Mouse (Mus musculus) heart, postnatal 0 days (tissue): ENCODE data around the gene 1700016K19Rik. TPM values are rescaled to one million over a fixed set of nuclear protein-coding genes. Genes with fewer than 3 reads are reported as not detected.

Experiments used
- ATAC-seq: fragments of 200-750 bp; cut with Nextera tagmentation; 2 replicates; pipeline ENCODE4 v1.8.0; 2017; ENCODE audit warnings: low read depth, moderate number of reproducible peaks, moderate library complexity; ENCODE audit not compliant: insufficient read depth
- DNase-seq: peaks from one replicate; pipeline ENCODE4 v3.0.0-alpha.2; 2016; ENCODE audit warnings: low spot score
- H3K27ac ChIP-seq: fragments of 300-500 bp; sonication (generic); 2 replicates; pipeline ENCODE4 v1.5.1; 2014; ENCODE audit warnings: low read depth, mild to moderate bottlenecking
- H3K27me3 ChIP-seq: fragments of 300-500 bp; sonication (generic); 2 replicates; pipeline ENCODE4 v1.6.1; 2014; ENCODE audit warnings: low read length, mixed read lengths; ENCODE audit not compliant: control insufficient read depth, insufficient read depth
- H3K36me3 ChIP-seq: fragments of 300-500 bp; sonication (generic); replicated peaks from 2 replicates; pipeline ENCODE4 v1.6.1; 2014; ENCODE audit warnings: low read length, mixed read lengths; ENCODE audit not compliant: control insufficient read depth, insufficient read depth
- H3K4me1 ChIP-seq: fragments of 300-500 bp; sonication (generic); 2 replicates; pipeline ENCODE4 v1.6.1; 2014; ENCODE audit warnings: antibody characterized with exemption; ENCODE audit not compliant: control insufficient read depth, insufficient read depth
- H3K4me2 ChIP-seq: fragments of 300-500 bp; sonication (generic); 2 replicates; pipeline ENCODE4 v1.6.1; 2014; ENCODE audit warnings: low read depth, mild to moderate bottlenecking, low read length, moderate library complexity
- H3K4me3 ChIP-seq: fragments of 300-500 bp; sonication (generic); 2 replicates; pipeline ENCODE4 v1.5.1; 2014; ENCODE audit warnings: low read depth, low read length
- H3K9ac ChIP-seq: fragments of 300-500 bp; sonication (generic); replicated peaks from 2 replicates; pipeline ENCODE4 v1.6.1; 2014; ENCODE audit warnings: low read depth, low read length, mixed read lengths
- H3K9me3 ChIP-seq: fragments of 300-500 bp; sonication (generic); replicated peaks from 2 replicates; pipeline ENCODE4 v1.6.1; 2016; ENCODE audit warnings: low read length; ENCODE audit not compliant: control insufficient read depth
- CTCF ChIP-seq: IDR thresholded peaks from 2 replicates; pipeline ENCODE4 v1.5.1; 2016; ENCODE audit warnings: antibody characterized with exemption, control low read depth, low read depth
- EP300 ChIP-seq: IDR thresholded peaks from 2 replicates; pipeline ENCODE4 v1.6.1; 2016; ENCODE audit warnings: antibody characterized with exemption, low read depth
- WGBS: fragments of 180-500 bp; shearing (Covaris S2); extraction: QIAGEN DNeasy Blood & Tissue Kit; methylation state at CpG from one replicate; pipeline ENCODE4 v1.1.7; 2014; 5-methylcytosine and 5-hydroxymethylcytosine counted together
- polyA plus RNA-seq: library from polyadenylated mRNA; unstranded; fragments of >200 nt; fragmentation: Nextera tagmentation; extraction: Ambion mirVana; gene quantifications from 2 replicates; pipeline ENCODE4 v1.2.1, GENCODE M21; 2015
- total RNA-seq: library from RNA; depleted of rRNA; stranded (reverse); fragments of >200 nt; gene quantifications from 2 replicates; pipeline ENCODE4 v1.2.3, GENCODE M21; 2014; ENCODE audit warnings: low replicate concordance

The 1700016K19Rik gene
- total and polyA plus RNA-seq, 2 experiments from 2014 or later: not detected

DNA sequence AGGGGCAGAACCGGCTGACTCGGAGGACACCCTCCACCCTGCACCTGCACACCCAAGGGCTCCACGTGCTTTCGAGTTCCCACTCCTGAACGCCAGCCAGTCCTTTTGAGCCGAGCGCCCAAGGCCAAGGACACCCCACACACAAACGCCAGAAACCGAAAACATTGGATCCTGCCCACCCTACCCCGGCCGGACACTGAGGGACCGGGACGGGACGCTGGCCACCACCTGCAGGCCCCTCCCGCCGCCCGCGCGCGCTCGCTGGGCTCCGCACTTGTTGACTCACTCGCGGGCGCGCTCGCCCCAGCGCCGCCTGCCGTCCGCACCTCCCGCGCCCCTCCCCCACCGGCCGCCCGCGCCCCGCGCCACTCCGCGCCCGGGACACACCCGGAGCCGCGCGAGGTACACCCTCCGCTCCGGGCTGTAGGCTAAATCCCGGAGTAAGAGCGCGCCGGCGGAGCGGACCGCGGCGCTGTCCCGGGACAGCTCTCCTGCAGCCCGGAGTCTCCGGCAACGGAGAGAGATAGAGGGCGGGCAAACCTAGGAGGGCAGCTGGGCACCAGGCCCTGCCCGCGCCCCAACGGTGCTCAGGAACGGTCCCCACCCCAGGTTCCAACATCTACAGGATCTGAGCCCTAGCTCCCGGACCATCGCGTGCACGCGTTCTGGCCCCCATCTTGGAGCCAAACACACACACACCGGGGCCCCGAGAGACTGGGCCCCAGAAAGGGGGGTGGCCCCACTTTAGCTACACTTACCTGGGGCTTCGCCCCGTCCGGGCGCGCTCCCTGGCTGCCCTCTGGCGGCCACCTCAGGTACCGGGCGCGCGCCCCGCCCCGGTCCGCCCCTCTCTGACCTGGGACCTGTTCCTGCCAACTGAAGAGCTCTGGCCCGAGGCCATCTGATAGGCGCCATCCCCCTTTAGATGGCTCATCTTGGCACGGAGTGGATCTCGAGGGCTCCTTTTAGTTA is 33.0 kb upstream of the 1700016K19Rik start:
- peaks cover 11% of the 10 kb centered on the region for H3K27me3 ChIP-seq
- under 1% methylated on average over 75 of the region's 90 CpGs for WGBS
- H3K4me2 ChIP-seq: peak overlapping the region; percentile 95
- no peaks in the 10 kb centered on the region for H3K9me3 ChIP-seq
- peak; percentile 60 for DNase-seq
- peak overlapping the region; percentile 76 for H3K9ac ChIP-seq
- TF ChIP-seq EP300 (no peak), CTCF (peak; percentile 69)
- H3K4me3 ChIP-seq: peak overlapping the region; percentile 75
- no peaks in the 10 kb centered on the region for H3K36me3 ChIP-seq
- ATAC-seq: peak; percentile 90
- H3K4me1 ChIP-seq: 0 out of 2 replicates have a peak, but pooled peaks cover 5% of the 10 kb centered on the region
- peak overlapping the region; percentile 69 for H3K27ac ChIP-seq

GRCm38 (mm10) chr11:75968761-75969160 is 31.0 kb upstream of the 1700016K19Rik start:
- no peak for DNase-seq
- Histone ChIP-seq H3K27me3 (peaks cover 11% of the 10 kb centered on the region), H3K9me3 (no peaks in the 10 kb centered on the region), H3K4me2 (no peak overlapping the region), H3K27ac (no peak overlapping the region), H3K4me1 (0 out of 2 replicates have a peak, but pooled peaks cover 5% of the 10 kb centered on the region), H3K4me3 (no peak overlapping the region), H3K9ac (no peak overlapping the region), H3K36me3 (no peaks in the 10 kb centered on the region)
- no peak for ATAC-seq
- TF ChIP-seq CTCF (no peak), EP300 (no peak)
- whole genome bisulfite sequencing: 91% methylated on average over 6 of the region's 6 CpGs

- Histone ChIP-seq H3K4me3 (no peak overlapping the region), H3K27ac (no peak overlapping the region), H3K36me3 (no peaks in the 10 kb centered on the region), H3K27me3 (peaks cover 6% of the 10 kb centered on the region), H3K9ac (no peak overlapping the region), H3K4me2 (no peak overlapping the region), H3K9me3 (no peaks in the 10 kb centered on the region), H3K4me1 (0 out of 2 replicates have a peak, but pooled peaks cover 5% of the 10 kb centered on the region)
- DNase-seq: no peak
- no peak for TF ChIP-seq CTCF
- TF ChIP-seq EP300: no peak
- WGBS: 32% methylated on average over 3 of the region's 3 CpGs
- no peak for ATAC-seq
Observed at GRCm38 (mm10) chr11:75970629-75971028, 29.1 kb upstream of the 1700016K19Rik start.

DNA sequence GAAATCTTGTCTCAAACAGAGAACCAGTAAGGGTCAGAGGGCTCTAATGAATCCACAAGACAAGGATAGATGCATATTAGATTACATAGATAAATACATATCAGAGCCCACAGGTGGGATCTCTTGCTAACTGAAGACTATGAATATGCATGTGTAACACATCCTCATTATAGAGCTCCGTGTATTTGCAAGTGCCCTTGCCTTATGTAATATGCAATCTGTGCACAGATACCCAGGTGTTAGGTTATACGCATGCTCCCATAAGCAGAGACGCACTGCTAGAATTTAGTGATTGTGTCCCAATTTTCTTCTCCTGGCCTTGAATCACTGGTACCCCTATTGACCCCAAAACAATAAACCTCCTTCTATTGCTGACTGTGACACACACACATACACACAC is 27.5 kb upstream of the 1700016K19Rik start:
- ATAC-seq (no peak), DNase-seq (no peak)
- Histone ChIP-seq H3K27me3 (peaks cover 6% of the 10 kb centered on the region), H3K9me3 (no peaks in the 10 kb centered on the region), H3K4me3 (no peak overlapping the region), H3K36me3 (no peaks in the 10 kb centered on the region), H3K27ac (no peak overlapping the region), H3K4me2 (no peak overlapping the region), H3K9ac (no peak overlapping the region), H3K4me1 (no peaks in the 10 kb centered on the region)
- TF ChIP-seq CTCF (no peak), EP300 (no peak)
- WGBS: 89% methylated on average over 3 of the region's 3 CpGs

- TF ChIP-seq EP300: no peak
- no peak for TF ChIP-seq CTCF
- Histone ChIP-seq H3K4me1 (no peaks in the 10 kb centered on the region), H3K27ac (no peak overlapping the region), H3K9ac (no peak overlapping the region), H3K4me3 (no peak overlapping the region), H3K27me3 (peaks cover 6% of the 10 kb centered on the region), H3K36me3 (no peaks in the 10 kb centered on the region), H3K4me2 (no peak overlapping the region), H3K9me3 (no peaks in the 10 kb centered on the region)
- ATAC-seq (no peak), DNase-seq (no peak)
- 13% methylated on average over 7 of the region's 7 CpGs for WGBS
Observed at GRCm38 (mm10) chr11:75972916-75973567, 26.7 kb upstream of the 1700016K19Rik start.
